Mouse (Mus musculus) heart, postnatal 10 days (tissue): ENCODE data around the gene Eif2s3y. TPM values are rescaled to one million over a fixed set of nuclear protein-coding genes. Genes with fewer than 3 reads are reported as not detected.

Experiments used
- DNase-seq, 2 experiments: peaks; one replicate each; pipeline ENCODE4 v3.0.0; 2021
- intact Hi-C: fragments of 180-260 bp; cut with DNase I; formaldehyde crosslinking; loops from one replicate; pipeline ENCODE4 v1.15.1; 2025
- microRNA-seq, 2 experiments: library from miRNA; unstranded; fragments of <30 nt; microRNA quantifications; one replicate each; pipeline ENCODE4 v1.2.0; 2022
- total RNA-seq, 2 experiments: library from RNA; stranded (reverse); gene quantifications; 2 replicates each; pipeline ENCODE4 v1.2.3; 2021

The Eif2s3y gene
- total RNA-seq: 10 to 100 TPM in 1 of 2 experiments, not detected in 1; 78.4 TPM

DNA sequence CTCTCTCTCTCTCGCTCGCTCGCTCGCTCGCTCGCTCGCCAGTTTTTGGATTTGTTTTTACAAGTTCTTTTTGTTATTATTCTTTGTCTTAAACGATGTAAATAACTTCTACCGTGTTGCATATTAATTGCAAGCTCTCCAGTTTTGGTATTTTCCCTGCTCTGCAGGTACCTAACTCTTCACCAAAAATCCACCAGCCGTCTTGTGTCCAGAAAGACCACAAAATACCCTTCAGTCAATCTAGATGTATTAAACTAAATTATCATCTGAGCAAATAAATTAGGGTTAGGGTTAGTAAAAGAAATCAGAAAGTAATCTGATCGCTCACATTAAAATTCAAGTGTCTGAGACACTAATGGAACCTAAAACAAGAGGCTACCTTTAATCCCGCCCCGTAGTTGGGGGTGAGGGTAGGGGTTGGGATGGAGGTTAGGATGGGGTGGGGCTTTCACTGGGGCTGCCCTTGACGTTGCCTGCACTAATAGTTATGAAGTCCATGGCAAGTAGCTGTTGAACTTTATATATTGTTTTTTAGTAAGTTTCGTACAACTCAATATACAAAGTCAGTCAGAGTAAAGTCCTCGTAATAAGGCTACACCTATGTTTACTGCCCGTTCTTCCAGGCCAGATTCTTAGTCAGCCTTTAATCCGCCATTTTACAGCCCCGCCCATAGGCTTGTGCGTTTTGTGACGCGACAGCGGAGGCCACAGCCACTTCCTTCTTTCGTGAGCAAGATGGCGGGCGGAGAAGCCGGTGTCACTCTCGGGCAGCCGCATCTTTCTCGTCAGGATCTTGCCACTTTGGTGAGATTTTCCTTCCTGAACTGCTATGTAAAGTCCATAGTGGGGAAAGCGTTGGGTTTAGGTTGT lies at the start of gene Eif2s3y:
Gene Eif2s3y, plus strand, starts transcription at position 662 of the 870 bp plus-strand sequence.
- DNase-seq: peak in 1 of 2 experiments; percentile 76
- intact Hi-C loops: no loop called here

Small RNAs within 50 kb of the gene (microRNA-seq; reads per million reads assigned to microRNA genes)
- 0 reads per million in 2 experiments for gene Gm47281

Other genes with a start within 250 kb of the Eif2s3y start
- not detected for gene Zfy1, start 213.1 kb upstream of the Eif2s3y start, total RNA-seq
- gene Uba1y, start 191.9 kb upstream of the Eif2s3y start, total RNA-seq: not detected
- 10 to 100 TPM in 1 of 2 experiments, not detected in 1; 13.6 TPM for gene Kdm5d, start 112.8 kb upstream of the Eif2s3y start, total RNA-seq
- gene Uty, start 235.2 kb downstream of the Eif2s3y start, total RNA-seq: 10 to 100 TPM in 1 of 2 experiments, not detected in 1; 24.1 TPM